Mouse (Mus musculus): ENCODE data around the gene Pcyt1a. TPM values are rescaled to one million over a fixed set of nuclear protein-coding genes. Genes with fewer than 3 reads are reported as not detected.

The Pcyt1a gene
- polyA plus RNA-seq, 1 experiment: 23.8 TPM

DNA sequence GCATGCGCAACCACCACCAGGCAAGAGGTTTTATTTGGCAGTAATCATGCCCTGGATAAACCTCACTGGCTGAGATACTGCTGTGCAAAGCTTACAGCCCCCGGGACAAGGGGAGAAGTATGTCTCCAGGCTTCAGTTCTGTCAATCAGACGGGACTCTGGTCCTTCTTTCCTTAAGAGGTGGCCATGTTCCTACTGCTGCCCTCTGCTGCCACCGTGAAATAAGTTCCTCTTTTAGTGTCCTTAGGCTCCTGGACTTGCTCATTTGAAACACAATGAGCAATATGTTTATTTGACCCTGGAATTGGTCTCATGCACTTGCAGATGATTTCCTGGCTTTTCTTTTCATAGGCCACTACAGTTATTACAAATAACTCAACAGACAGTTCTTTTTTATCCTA lies 29.8 kb downstream of the Pcyt1a start:
- Histone ChIP-seq H3K4me2 (ENCODE audit: low read depth) (no peak overlapping the region), H3K36me3 (ENCODE audit: control insufficient read depth, insufficient read depth) (peaks cover 19% of the 10 kb centered on the region), H3K4me3 (no peak overlapping the region), H3K27me3 (ENCODE audit: control insufficient read depth, insufficient read depth, insufficient read length) (no peaks in the 10 kb centered on the region), H3K79me2 (ENCODE audit: control insufficient read depth, insufficient read depth) (no peaks in the 10 kb centered on the region), H3ac (ENCODE audit: control insufficient read depth, insufficient read length) (no peak overlapping the region)
- TF ChIP-seq MYOD1 (IDR thresholded peaks at IDR 0.05; ENCODE audit: control insufficient read depth in 1 of 3, insufficient read length in 2 of 3, low read depth in 2 of 3) (no peak), MAX (IDR thresholded peaks at IDR 0.05; ENCODE audit: low read depth) (no peak), REST (IDR thresholded peaks at IDR 0.05; ENCODE audit: insufficient read depth, insufficient read length) (no peak), TCF12 (IDR thresholded peaks at IDR 0.05; ENCODE audit: insufficient read depth, poor library complexity, severe bottlenecking) (no peak), E2F4 (IDR thresholded peaks at IDR 0.05; ENCODE audit: insufficient read depth) (no peak), POLR2AphosphoS2 (IDR thresholded peaks at IDR 0.05; ENCODE audit: insufficient read length, low read depth) (no peak), TCF3 (IDR thresholded peaks at IDR 0.05; ENCODE audit: insufficient read length, low read depth) (no peak), CEBPB (IDR thresholded peaks at IDR 0.05; ENCODE audit: insufficient read depth, poor library complexity, severe bottlenecking) (no peak), USF1 (IDR thresholded peaks at IDR 0.05; ENCODE audit: low read depth) (no peak), MYOG (IDR thresholded peaks at IDR 0.05; ENCODE audit: control insufficient read depth in 1 of 3, insufficient read depth in 1 of 3, insufficient read length in 2 of 3, low read depth in 2 of 3) (no peak), POLR2A (IDR thresholded peaks at IDR 0.05; ENCODE audit: insufficient read length, low read depth) (no peak), SRF (IDR thresholded peaks at IDR 0.05; ENCODE audit: control insufficient read depth, insufficient read length, low read depth) (no peak)

DNA sequence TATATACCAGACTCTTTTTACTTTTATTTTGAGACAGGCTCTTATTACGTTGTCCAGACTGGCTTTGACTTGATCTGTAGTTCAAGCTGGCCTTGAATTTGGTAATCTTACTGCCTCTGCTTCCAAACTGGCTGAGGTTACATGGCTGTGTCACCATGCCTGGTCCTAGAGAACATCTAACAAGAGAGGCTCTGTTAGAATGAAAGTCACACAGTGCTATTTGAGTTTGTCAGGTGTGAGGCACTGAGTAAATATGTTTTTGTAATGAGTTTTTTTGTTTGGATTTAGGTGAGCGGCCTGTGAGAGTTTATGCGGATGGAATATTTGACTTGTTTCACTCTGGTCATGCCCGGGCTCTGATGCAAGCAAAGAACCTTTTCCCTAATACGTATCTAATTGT lies 31.0 kb downstream of the Pcyt1a start:
- Histone ChIP-seq H3K4me2 (ENCODE audit: low read depth) (no peak overlapping the region), H3K36me3 (ENCODE audit: control insufficient read depth, insufficient read depth) (peaks cover 12% of the 10 kb centered on the region), H3K27me3 (ENCODE audit: control insufficient read depth, insufficient read depth, insufficient read length) (no peaks in the 10 kb centered on the region), H3ac (ENCODE audit: control insufficient read depth, insufficient read length) (no peak overlapping the region), H3K79me2 (ENCODE audit: control insufficient read depth, insufficient read depth) (no peaks in the 10 kb centered on the region), H3K4me3 (no peak overlapping the region)
- no peak for TF ChIP-seq POLR2AphosphoS2 (IDR thresholded peaks at IDR 0.05; ENCODE audit: insufficient read length, low read depth)
- TF ChIP-seq MYOG (IDR thresholded peaks at IDR 0.05; ENCODE audit: control insufficient read depth in 1 of 3, insufficient read depth in 1 of 3, insufficient read length in 2 of 3, low read depth in 2 of 3): no peak
- no peak for TF ChIP-seq TCF3 (IDR thresholded peaks at IDR 0.05; ENCODE audit: insufficient read length, low read depth)
- TF ChIP-seq TCF12 (IDR thresholded peaks at IDR 0.05; ENCODE audit: insufficient read depth, poor library complexity, severe bottlenecking): no peak
- no peak for TF ChIP-seq E2F4 (IDR thresholded peaks at IDR 0.05; ENCODE audit: insufficient read depth)
- TF ChIP-seq CEBPB (IDR thresholded peaks at IDR 0.05; ENCODE audit: insufficient read depth, poor library complexity, severe bottlenecking): no peak
- TF ChIP-seq MYOD1 (IDR thresholded peaks at IDR 0.05; ENCODE audit: control insufficient read depth in 1 of 3, insufficient read length in 2 of 3, low read depth in 2 of 3): no peak
- no peak for TF ChIP-seq REST (IDR thresholded peaks at IDR 0.05; ENCODE audit: insufficient read depth, insufficient read length)
- TF ChIP-seq USF1 (IDR thresholded peaks at IDR 0.05; ENCODE audit: low read depth): no peak
- TF ChIP-seq MAX (IDR thresholded peaks at IDR 0.05; ENCODE audit: low read depth): no peak
- no peak for TF ChIP-seq SRF (IDR thresholded peaks at IDR 0.05; ENCODE audit: control insufficient read depth, insufficient read length, low read depth)

DNA sequence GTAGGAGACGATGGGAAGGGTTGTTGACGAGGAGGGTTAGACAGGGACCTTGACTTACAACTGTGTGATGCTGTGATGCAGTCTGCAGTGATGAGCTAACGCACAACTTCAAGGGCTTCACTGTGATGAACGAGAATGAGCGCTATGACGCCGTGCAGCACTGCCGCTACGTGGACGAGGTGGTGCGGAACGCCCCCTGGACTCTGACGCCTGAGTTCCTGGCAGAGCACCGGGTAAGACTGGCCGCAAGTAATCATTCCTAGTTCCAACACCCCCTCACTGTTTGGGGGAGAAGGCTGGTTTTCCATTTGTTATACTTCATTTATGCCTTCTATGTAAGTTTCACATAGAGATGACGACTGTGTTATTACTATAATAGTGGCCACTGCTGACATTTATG lies 32.2 kb downstream of the Pcyt1a start:
- no peak overlapping the region for H3K4me2 ChIP-seq (ENCODE audit: low read depth)
- H3K36me3 ChIP-seq (ENCODE audit: control insufficient read depth, insufficient read depth): peaks cover 18% of the 10 kb centered on the region
- no peaks in the 10 kb centered on the region for H3K79me2 ChIP-seq (ENCODE audit: control insufficient read depth, insufficient read depth)
- no peak overlapping the region for H3ac ChIP-seq (ENCODE audit: control insufficient read depth, insufficient read length)
- TF ChIP-seq REST (IDR thresholded peaks at IDR 0.05; ENCODE audit: insufficient read depth, insufficient read length) (no peak), MYOG (IDR thresholded peaks at IDR 0.05; ENCODE audit: control insufficient read depth in 1 of 3, insufficient read depth in 1 of 3, insufficient read length in 2 of 3, low read depth in 2 of 3) (no peak), POLR2A (IDR thresholded peaks at IDR 0.05; ENCODE audit: insufficient read length, low read depth) (no peak), TCF12 (IDR thresholded peaks at IDR 0.05; ENCODE audit: insufficient read depth, poor library complexity, severe bottlenecking) (no peak), MYOD1 (IDR thresholded peaks at IDR 0.05; ENCODE audit: control insufficient read depth in 1 of 3, insufficient read length in 2 of 3, low read depth in 2 of 3) (no peak), TCF3 (IDR thresholded peaks at IDR 0.05; ENCODE audit: insufficient read length, low read depth) (no peak), POLR2AphosphoS2 (IDR thresholded peaks at IDR 0.05; ENCODE audit: insufficient read length, low read depth) (no peak), E2F4 (IDR thresholded peaks at IDR 0.05; ENCODE audit: insufficient read depth) (no peak), CEBPB (IDR thresholded peaks at IDR 0.05; ENCODE audit: insufficient read depth, poor library complexity, severe bottlenecking) (no peak), MAX (IDR thresholded peaks at IDR 0.05; ENCODE audit: low read depth) (no peak), USF1 (IDR thresholded peaks at IDR 0.05; ENCODE audit: low read depth) (no peak)
- H3K27me3 ChIP-seq (ENCODE audit: control insufficient read depth, insufficient read depth, insufficient read length): no peaks in the 10 kb centered on the region
- H3K4me3 ChIP-seq: no peak overlapping the region

DNA sequence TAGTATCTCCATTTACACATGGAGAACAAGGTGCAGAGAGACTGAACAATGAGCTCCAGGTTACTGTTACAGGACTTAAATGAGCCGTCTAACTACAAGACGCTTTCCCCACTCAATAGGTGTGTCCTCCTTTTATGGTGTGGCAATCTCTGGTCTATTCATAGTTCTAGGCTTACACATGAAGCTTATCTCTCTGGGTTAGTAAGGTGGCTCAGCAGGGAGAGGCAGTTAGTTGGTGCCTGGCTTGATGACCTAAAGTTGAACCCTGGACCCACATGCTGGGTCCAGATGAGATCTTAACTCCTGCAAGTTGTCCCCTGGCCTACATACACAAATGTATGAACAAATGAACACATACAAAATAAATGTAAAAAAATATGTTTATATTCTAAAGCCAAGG lies 32.7 kb downstream of the Pcyt1a start:
- Histone ChIP-seq H3K4me2 (ENCODE audit: low read depth) (no peak overlapping the region), H3K27me3 (ENCODE audit: control insufficient read depth, insufficient read depth, insufficient read length) (no peaks in the 10 kb centered on the region), H3ac (ENCODE audit: control insufficient read depth, insufficient read length) (no peak overlapping the region), H3K4me3 (no peak overlapping the region), H3K79me2 (ENCODE audit: control insufficient read depth, insufficient read depth) (no peaks in the 10 kb centered on the region), H3K36me3 (ENCODE audit: control insufficient read depth, insufficient read depth) (peaks cover 18% of the 10 kb centered on the region)
- TF ChIP-seq USF1 (IDR thresholded peaks at IDR 0.05; ENCODE audit: low read depth) (no peak), REST (IDR thresholded peaks at IDR 0.05; ENCODE audit: insufficient read depth, insufficient read length) (no peak), CEBPB (IDR thresholded peaks at IDR 0.05; ENCODE audit: insufficient read depth, poor library complexity, severe bottlenecking) (no peak), MAX (IDR thresholded peaks at IDR 0.05; ENCODE audit: low read depth) (no peak), SRF (IDR thresholded peaks at IDR 0.05; ENCODE audit: control insufficient read depth, insufficient read length, low read depth) (no peak)

DNA sequence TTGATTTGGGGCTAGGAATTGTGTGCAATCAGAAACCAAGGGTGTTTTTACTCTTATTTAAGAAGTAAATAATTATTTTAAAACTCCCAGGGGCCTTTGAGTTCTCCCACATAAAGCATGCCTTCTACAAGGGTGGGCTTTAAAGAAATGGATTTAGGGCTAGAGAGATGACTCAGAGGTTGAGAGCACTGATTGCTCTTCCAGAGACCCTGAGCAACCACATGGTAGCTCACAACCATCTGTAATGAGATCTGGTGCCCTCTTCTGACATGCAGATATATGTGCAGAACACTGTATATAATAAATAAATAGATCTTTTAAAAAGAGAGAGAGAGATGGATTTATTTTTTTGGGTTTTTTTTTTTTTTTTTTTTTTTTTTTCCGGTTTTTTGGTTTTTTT lies 34.2 kb downstream of the Pcyt1a start:
- H3K36me3 ChIP-seq (ENCODE audit: control insufficient read depth, insufficient read depth): peaks cover 23% of the 10 kb centered on the region
- no peak overlapping the region for H3K4me3 ChIP-seq
- H3K27me3 ChIP-seq (ENCODE audit: control insufficient read depth, insufficient read depth, insufficient read length): no peaks in the 10 kb centered on the region
- TF ChIP-seq CEBPB (IDR thresholded peaks at IDR 0.05; ENCODE audit: insufficient read depth, poor library complexity, severe bottlenecking): no peak
- no peak overlapping the region for H3ac ChIP-seq (ENCODE audit: control insufficient read depth, insufficient read length)
- no peaks in the 10 kb centered on the region for H3K79me2 ChIP-seq (ENCODE audit: control insufficient read depth, insufficient read depth)
- H3K4me2 ChIP-seq (ENCODE audit: low read depth): no peak overlapping the region
